Mouse (Mus musculus) small intestine, adult 2 months (tissue): Measurements from ENCODE around the gene Rps23. TPM values are rescaled to one million over a fixed set of nuclear protein-coding genes. Genes with fewer than 3 reads are reported as not detected.
A peak's percentile ranks its signal among the peaks of the same experiment; 100 is the strongest.

Source experiments
- H3K27ac ChIP-seq: fragments of 200-500 bp; 2 replicates; pipeline ENCODE4 v1.5.1; 2012; ENCODE audit warnings: low read depth, low read length, control low read depth, inconsistent platforms; ENCODE audit not compliant: insufficient read depth
- H3K27me3 ChIP-seq: fragments of 200-500 bp; 2 replicates; pipeline ENCODE4 v1.6.1; 2012; ENCODE audit warnings: mild to moderate bottlenecking, moderate library complexity, low read length, inconsistent platforms; ENCODE audit not compliant: control insufficient read depth, insufficient read depth
- H3K36me3 ChIP-seq: fragments of 200-500 bp; 2 replicates; pipeline ENCODE4 v1.6.1; 2012; ENCODE audit warnings: mild to moderate bottlenecking, low read length, control low read depth, inconsistent platforms; ENCODE audit not compliant: control insufficient read depth, insufficient read depth
- H3K4me1 ChIP-seq: fragments of 200-500 bp; 2 replicates; pipeline ENCODE4 v1.6.1; 2012; ENCODE audit warnings: low read length, inconsistent platforms, mixed read lengths; ENCODE audit not compliant: control insufficient read depth, insufficient read depth, insufficient read length
- H3K4me3 ChIP-seq: fragments of 200-500 bp; 2 replicates; pipeline ENCODE4 v1.5.1; 2012; ENCODE audit warnings: low read depth, mild to moderate bottlenecking, control low read depth, inconsistent platforms, low read length, moderate library complexity
- CTCF ChIP-seq: fragments of 200-500 bp; IDR thresholded peaks from 2 replicates; pipeline ENCODE4 v1.5.1; 2012; ENCODE audit warnings: low read depth, mild to moderate bottlenecking, control low read depth, inconsistent platforms, low read length, moderate library complexity, mixed read lengths; ENCODE audit not compliant: insufficient replicate concordance, insufficient read length; ENCODE audit errors: extremely low read depth
- POLR2A ChIP-seq: fragments of 200-500 bp; IDR thresholded peaks from 2 replicates; pipeline ENCODE4 v1.6.1; 2012; ENCODE audit warnings: low read depth, mild to moderate bottlenecking, control low read depth, inconsistent platforms, low read length, moderate library complexity
- WGBS: fragments of 180-500 bp; shearing (Covaris S2); methylation state at CpG from one replicate; pipeline ENCODE4 v1.1.7; 2018; 5-methylcytosine and 5-hydroxymethylcytosine counted together
- polyA plus RNA-seq: library from polyadenylated mRNA; depleted of rRNA; stranded (reverse); fragments of >200 nt; gene quantifications from 2 replicates; pipeline ENCODE4 v1.2.3, GENCODE M21; 2012

Rps23 gene
- polyA plus RNA-seq, 1 experiment = 73.6 TPM

- Histone ChIP-seq H3K27ac (no peak overlapping the region), H3K4me3 (no peak overlapping the region), H3K27me3 (no peaks in the 10 kb centered on the region), H3K36me3 (no peaks in the 10 kb centered on the region), H3K4me1 (no peaks in the 10 kb centered on the region)
- 84% methylated on average over 7 of the region's 7 CpGs for WGBS
- no peak for TF ChIP-seq POLR2A
- no peak for TF ChIP-seq CTCF
Measured at GRCm38 (mm10) chr13:90935852-90936251, 13.1 kb downstream of the Rps23 start.

- Histone ChIP-seq H3K27me3 (no peaks in the 10 kb centered on the region), H3K4me3 (no peak overlapping the region), H3K27ac (no peak overlapping the region), H3K4me1 (no peaks in the 10 kb centered on the region), H3K36me3 (no peaks in the 10 kb centered on the region)
- TF ChIP-seq CTCF = no peak
- 38% methylated on average over 6 of the region's 6 CpGs for WGBS
Measured at GRCm38 (mm10) chr13:90939192-90939591, 16.4 kb downstream of the Rps23 start.

DNA sequence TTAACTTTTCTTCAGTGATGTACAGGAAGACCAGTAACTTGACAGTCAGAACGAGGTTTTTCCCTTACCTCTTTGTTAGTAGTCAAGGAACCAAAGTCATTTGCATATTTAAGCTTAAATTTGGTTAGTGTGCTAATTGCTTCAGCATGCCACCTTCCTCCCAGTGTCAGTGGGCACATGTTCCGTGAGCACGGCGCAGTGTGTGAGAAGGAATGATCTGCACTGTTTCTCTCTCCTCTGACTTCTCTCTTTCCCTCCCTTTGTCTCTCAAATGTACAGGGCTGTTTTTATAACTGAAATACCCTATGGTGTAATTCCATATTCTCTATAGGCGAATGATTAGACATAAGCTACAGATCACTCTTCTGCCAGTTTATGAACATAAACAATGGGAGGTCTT, 16.8 kb downstream of the Rps23 start:
- Histone ChIP-seq H3K4me3 (no peak overlapping the region), H3K4me1 (no peaks in the 10 kb centered on the region), H3K27ac (no peak overlapping the region), H3K36me3 (no peaks in the 10 kb centered on the region), H3K27me3 (no peaks in the 10 kb centered on the region)
- 87% methylated on average over 5 of the region's 5 CpGs for WGBS
- no peak for TF ChIP-seq POLR2A
- no peak for TF ChIP-seq CTCF

DNA sequence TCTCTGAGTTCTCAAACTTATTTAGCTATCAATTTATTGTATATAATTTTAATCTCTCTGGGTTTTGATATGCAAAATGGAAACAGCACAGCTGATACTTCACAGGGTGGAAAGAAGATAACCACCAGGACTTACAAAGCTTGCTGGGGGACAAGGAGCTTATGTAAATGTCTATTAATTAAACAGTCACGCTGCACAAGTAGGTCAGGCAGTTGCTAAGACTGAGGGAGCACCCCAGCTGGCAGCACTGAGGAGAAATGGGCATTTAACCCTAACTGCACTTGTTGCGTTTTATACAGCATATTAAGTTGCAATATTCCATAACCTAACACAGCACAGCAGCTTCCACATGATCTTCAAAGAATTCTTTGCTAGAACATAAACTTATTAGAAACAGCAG, 36.1 kb downstream of the Rps23 start:
- H3K4me1 ChIP-seq = no peaks in the 10 kb centered on the region
- H3K27me3 ChIP-seq = no peaks in the 10 kb centered on the region
- H3K4me3 ChIP-seq = no peak overlapping the region
- WGBS = 64% methylated on average over 2 of the region's 2 CpGs
- no peaks in the 10 kb centered on the region for H3K36me3 ChIP-seq
- H3K27ac ChIP-seq = no peak overlapping the region
- no peak for TF ChIP-seq POLR2A
- no peak for TF ChIP-seq CTCF

GRCm38 (mm10) chr13:90960591-90960990, 37.8 kb downstream of the Rps23 start:
- WGBS = 96% methylated on average over 8 of the region's 8 CpGs
- Histone ChIP-seq H3K27ac (no peak overlapping the region), H3K4me3 (no peak overlapping the region), H3K36me3 (no peaks in the 10 kb centered on the region), H3K27me3 (no peaks in the 10 kb centered on the region), H3K4me1 (no peaks in the 10 kb centered on the region)
- TF ChIP-seq CTCF (no peak), POLR2A (no peak)

DNA sequence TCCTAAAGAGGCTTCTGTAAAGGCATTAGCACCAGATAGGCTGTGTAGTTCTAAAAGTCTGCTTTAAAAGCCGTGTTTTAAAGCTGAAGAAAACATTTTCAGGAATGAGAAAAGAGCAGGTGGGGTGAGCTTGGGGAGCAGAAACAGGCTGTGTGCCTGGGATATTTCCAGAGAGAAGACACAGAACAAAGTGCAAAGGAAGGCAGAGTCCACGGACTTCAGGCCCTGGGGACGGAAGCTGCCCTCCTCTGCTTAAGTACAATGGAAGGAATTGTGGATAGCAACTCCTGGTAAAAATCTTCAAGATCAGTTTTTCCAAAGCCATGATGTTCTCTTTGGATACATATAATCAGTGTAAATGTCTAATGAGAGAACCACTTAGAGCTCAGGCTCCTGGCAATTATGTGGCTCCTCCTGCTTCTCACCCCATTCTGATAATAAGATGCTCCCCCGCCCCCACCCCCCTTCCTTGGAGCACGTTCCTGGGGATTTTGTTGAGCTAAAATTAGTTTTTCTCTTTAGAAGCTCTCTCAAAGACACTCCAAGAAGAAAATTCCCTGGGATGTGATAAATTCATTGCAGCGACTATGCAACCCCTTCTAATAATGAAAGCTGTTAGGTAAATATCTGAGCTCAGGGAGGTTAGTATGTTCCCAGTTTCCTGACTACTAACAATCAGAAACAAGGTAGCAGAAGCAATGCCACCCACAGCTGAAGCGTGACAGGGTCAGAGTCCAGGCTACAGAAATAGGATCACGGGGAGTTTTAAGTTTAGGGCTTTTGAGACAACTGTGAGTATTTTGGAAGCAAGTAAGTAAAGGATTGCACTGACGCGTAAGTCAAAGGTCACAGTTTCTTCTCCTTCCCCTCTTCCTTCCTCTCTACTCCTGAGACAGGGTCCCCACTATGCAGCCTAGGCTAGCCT, 40.3 kb downstream of the Rps23 start:
- Histone ChIP-seq H3K27ac (0 out of 2 replicates have a peak overlapping the region, but pooled peaks have one; percentile 1), H3K4me3 (no peak overlapping the region), H3K36me3 (no peaks in the 10 kb centered on the region), H3K4me1 (no peaks in the 10 kb centered on the region), H3K27me3 (no peaks in the 10 kb centered on the region)
- WGBS = 58% methylated on average over 10 of the region's 10 CpGs
- TF ChIP-seq POLR2A = no peak
- TF ChIP-seq CTCF = no peak

DNA sequence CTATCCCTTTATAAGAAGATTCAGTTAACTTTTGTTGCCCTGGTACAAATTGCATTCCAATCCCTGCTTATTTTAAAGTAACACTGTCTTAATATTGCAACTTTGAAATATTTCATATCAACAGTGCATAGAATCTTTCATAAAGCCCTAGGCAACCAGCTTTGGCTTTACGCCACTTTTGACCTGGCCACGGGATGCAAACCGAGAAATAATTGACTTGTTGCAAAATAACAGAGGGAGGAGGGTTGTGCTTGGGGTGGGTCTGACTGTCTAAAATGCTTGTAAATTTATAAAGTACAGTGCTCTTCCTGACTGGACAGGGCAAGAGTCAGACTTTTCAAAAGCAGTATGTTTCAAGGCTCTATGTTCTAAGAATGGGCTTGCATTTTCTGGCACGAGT, 41.8 kb downstream of the Rps23 start:
- no peaks in the 10 kb centered on the region for H3K4me1 ChIP-seq
- H3K27me3 ChIP-seq = no peaks in the 10 kb centered on the region
- TF ChIP-seq POLR2A (no peak), CTCF (no peak)
- no peak overlapping the region for H3K4me3 ChIP-seq
- 78% methylated on average over 4 of the region's 4 CpGs for WGBS
- no peak overlapping the region for H3K27ac ChIP-seq
- no peaks in the 10 kb centered on the region for H3K36me3 ChIP-seq
